Mouse (Mus musculus) myocyte (in vitro differentiated cells): ENCODE measurements around the gene Prdm13. TPM values are rescaled to one million over a fixed set of nuclear protein-coding genes. Genes with fewer than 3 reads are reported as not detected.

ENCODE experiments used
- H3K27me3 ChIP-seq: one replicate; pipeline ENCODE4 v1.6.1; 2011; ENCODE audit not compliant: control insufficient read depth, insufficient read depth, insufficient read length
- H3K36me3 ChIP-seq: one replicate; pipeline ENCODE4 v1.6.1; 2011; ENCODE audit not compliant: control insufficient read depth, insufficient read depth
- H3K4me2 ChIP-seq: one replicate; pipeline ENCODE4 v1.6.1; 2011; ENCODE audit warnings: low read depth, control low read depth
- H3K4me3 ChIP-seq: one replicate; pipeline ENCODE4 v1.5.1; 2011; ENCODE audit warnings: mild to moderate bottlenecking, control low read depth, moderate library complexity
- H3K79me2 ChIP-seq: one replicate; pipeline ENCODE4 v1.6.1; 2011; ENCODE audit not compliant: control insufficient read depth, insufficient read depth
- H3ac ChIP-seq: one replicate; pipeline ENCODE4 v1.6.1; 2011; ENCODE audit not compliant: control insufficient read depth, insufficient read length
- CEBPB ChIP-seq: IDR thresholded peaks from 2 replicates; pipeline ENCODE4 v1.6.1; 2011; ENCODE audit warnings: mild to moderate bottlenecking, moderate library complexity; ENCODE audit not compliant: poor library complexity, insufficient read depth, severe bottlenecking
- E2F4 ChIP-seq: IDR thresholded peaks from one replicate; pipeline ENCODE4 v1.6.1; 2011; ENCODE audit warnings: mild to moderate bottlenecking, control low read depth, moderate library complexity; ENCODE audit not compliant: insufficient read depth
- MAX ChIP-seq: IDR thresholded peaks from one replicate; pipeline ENCODE4 v1.6.1; 2011; ENCODE audit warnings: low read depth, mild to moderate bottlenecking, control low read depth
- MYOD1 ChIP-seq, 3 experiments: IDR thresholded peaks; one replicate each; pipeline ENCODE4 v1.6.1; 2011; ENCODE audit warnings: control low read depth in 2 of 3, low read depth in 2 of 3, mild to moderate bottlenecking in 2 of 3, moderate library complexity in 1 of 3; ENCODE audit not compliant: insufficient read length in 2 of 3, control insufficient read depth in 1 of 3
- MYOG ChIP-seq, 3 experiments: IDR thresholded peaks; one replicate each; pipeline ENCODE4 v1.6.1; 2011; ENCODE audit warnings: control low read depth in 2 of 3, low read depth in 2 of 3, mild to moderate bottlenecking in 2 of 3; ENCODE audit not compliant: insufficient read length in 2 of 3, control insufficient read depth in 1 of 3, insufficient read depth in 1 of 3
- POLR2A ChIP-seq: IDR thresholded peaks from one replicate; pipeline ENCODE4 v1.6.1; 2011; ENCODE audit warnings: low read depth, mild to moderate bottlenecking, control low read depth, moderate library complexity; ENCODE audit not compliant: insufficient read length
- POLR2AphosphoS2 ChIP-seq: IDR thresholded peaks from one replicate; pipeline ENCODE4 v1.6.1; 2011; ENCODE audit warnings: low read depth, control low read depth; ENCODE audit not compliant: insufficient read length
- REST ChIP-seq: IDR thresholded peaks from one replicate; pipeline ENCODE4 v1.6.1; 2011; ENCODE audit warnings: mild to moderate bottlenecking, control low read depth, moderate library complexity; ENCODE audit not compliant: insufficient read depth, insufficient read length
- SRF ChIP-seq: IDR thresholded peaks from one replicate; pipeline ENCODE4 v1.6.1; 2011; ENCODE audit warnings: low read depth; ENCODE audit not compliant: control insufficient read depth, insufficient read length
- TCF12 ChIP-seq: IDR thresholded peaks from one replicate; pipeline ENCODE4 v1.6.1; 2011; ENCODE audit warnings: mild to moderate bottlenecking, control low read depth; ENCODE audit not compliant: poor library complexity, insufficient read depth, severe bottlenecking
- TCF3 ChIP-seq: IDR thresholded peaks from one replicate; pipeline ENCODE4 v1.6.1; 2011; ENCODE audit warnings: low read depth, control low read depth; ENCODE audit not compliant: insufficient read length
- USF1 ChIP-seq: IDR thresholded peaks from one replicate; pipeline ENCODE4 v1.6.1; 2011; ENCODE audit warnings: low read depth, mild to moderate bottlenecking, control low read depth, moderate library complexity
- polyA plus RNA-seq: library from polyadenylated mRNA; unstranded; fragments of >200 nt; fragmentation: generic; extraction: Trizol; gene quantifications from one replicate; pipeline ENCODE4 v1.2.1, GENCODE M21; 2012; ENCODE audit warnings: missing spikeins

Gene Prdm13
- polyA plus RNA-seq, 1 experiment, result not detected

DNA sequence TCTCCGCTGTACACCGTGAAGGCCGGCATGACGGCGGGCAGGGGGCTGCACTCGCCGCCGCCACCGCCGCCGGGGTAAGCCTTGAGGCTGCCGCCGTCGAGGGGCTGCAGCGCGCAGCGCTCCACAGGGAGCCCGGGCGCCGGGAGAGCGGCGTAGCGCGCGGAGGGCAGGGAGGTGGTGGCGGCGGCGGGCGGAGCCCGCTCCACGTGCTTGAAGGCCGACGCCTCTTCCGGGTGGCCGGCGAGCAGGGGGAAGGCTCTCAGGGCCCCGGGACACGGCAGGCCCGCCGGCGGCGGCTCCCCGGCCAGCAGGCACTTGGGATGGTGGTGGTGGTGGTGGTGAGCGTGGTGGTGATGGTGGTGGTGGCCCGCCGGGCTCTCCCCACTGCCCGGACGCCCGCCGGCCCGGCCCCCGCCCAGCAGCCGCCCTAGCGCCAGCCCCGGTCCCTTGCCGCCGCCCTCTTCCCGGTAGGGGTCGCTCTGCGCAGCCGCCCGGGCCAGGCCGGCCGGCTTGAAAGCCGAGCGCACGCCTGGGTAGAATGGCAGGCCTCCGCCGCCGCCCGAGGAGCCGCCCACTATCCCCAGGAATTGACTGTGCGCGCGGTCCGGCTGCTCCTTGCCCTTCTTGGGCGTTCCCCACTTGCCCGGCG lies 6.7 kb downstream of the Prdm13 start:
- H3K4me2 ChIP-seq, result no peak overlapping the region
- TF ChIP-seq REST (no peak), MYOG (IDR thresholded peaks at IDR 0.05; ENCODE audit: control insufficient read depth in 1 of 3, insufficient read depth in 1 of 3, insufficient read length in 2 of 3, low read depth in 2 of 3) (no peak), MAX (no peak), TCF3 (no peak), E2F4 (no peak), USF1 (no peak), SRF (no peak), POLR2A (no peak), POLR2AphosphoS2 (no peak), MYOD1 (IDR thresholded peaks at IDR 0.05; ENCODE audit: control insufficient read depth in 1 of 3, insufficient read length in 2 of 3, low read depth in 2 of 3) (no peak), TCF12 (no peak), CEBPB (no peak)
- no peak overlapping the region for H3K4me3 ChIP-seq
- peaks cover 45% of the 10 kb centered on the region for H3K27me3 ChIP-seq
- no peaks in the 10 kb centered on the region for H3K79me2 ChIP-seq
- no peaks in the 10 kb centered on the region for H3K36me3 ChIP-seq
- H3ac ChIP-seq, result no peak overlapping the region

DNA sequence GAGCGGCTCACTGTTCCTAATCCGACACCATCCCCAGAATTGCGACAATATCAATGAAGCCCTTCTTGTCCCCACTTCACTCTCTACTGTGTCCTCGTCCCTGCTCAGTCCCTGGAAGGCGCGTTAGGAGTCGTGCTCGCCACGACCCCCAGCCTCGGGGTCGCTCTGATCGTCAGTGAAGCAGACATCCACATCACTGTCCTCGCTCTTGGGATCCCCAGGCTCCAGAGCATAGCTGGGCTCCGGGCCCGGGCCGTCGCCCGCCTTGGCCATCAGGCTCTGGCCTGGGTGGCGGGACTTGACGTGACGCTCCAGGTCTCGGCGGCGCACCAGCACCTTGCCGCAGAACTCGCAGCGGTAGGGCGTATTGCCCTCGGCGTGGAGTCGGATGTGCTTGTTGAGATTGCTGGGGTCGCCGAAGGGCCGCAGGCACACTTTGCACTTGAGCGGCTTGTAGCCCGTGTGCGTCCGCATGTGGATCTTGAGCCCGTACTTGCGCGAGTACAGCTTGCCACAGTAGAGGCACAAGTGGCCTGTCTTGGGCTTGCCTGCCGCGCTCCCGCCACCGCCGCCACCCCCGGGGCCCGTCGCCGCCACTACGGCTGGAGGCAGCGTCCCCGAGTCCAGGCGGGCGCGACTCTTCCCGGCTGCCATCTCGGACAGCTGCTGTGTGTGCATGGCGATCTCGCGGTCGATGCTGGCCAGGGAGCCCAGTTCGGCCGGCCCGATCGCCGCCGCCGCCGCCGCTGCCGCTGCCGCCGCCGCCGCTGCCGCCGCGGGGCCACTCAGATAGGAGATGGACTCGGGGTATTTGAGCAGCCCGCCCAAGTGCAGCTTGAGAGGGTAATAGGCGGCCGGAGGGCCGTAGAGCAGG lies 7.4 kb downstream of the Prdm13 start:
- H3K36me3 ChIP-seq, result no peaks in the 10 kb centered on the region
- peaks cover 42% of the 10 kb centered on the region for H3K27me3 ChIP-seq
- H3K4me3 ChIP-seq, result no peak overlapping the region
- H3ac ChIP-seq, result no peak overlapping the region
- TF ChIP-seq TCF3 (no peak), E2F4 (no peak), MYOD1 (IDR thresholded peaks at IDR 0.05; ENCODE audit: control insufficient read depth in 1 of 3, insufficient read length in 2 of 3, low read depth in 2 of 3) (no peak), MAX (no peak)
- no peaks in the 10 kb centered on the region for H3K79me2 ChIP-seq
- H3K4me2 ChIP-seq, result no peak overlapping the region

DNA sequence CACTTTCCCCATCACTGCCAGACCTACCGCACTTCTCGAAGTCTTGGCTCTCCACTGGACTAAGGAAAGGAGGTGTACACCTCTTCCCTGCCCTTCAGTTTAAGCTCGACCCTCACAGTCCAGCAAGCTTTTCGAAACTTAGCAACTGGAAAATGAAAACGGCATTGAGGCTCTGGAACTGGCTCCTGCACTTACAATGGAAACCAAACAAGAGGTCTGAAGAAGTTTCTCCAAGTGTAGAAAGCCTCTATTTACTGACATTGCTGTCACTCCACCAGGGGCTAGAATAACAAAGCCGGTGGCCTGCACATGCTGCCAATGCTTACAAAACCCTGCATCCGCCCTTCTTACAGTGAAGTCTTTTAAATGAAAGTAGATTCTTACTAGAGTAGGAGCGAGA lies 11.1 kb downstream of the Prdm13 start:
- TF ChIP-seq POLR2A (no peak), MYOD1 (IDR thresholded peaks at IDR 0.05; ENCODE audit: control insufficient read depth in 1 of 3, insufficient read length in 2 of 3, low read depth in 2 of 3) (no peak), REST (no peak), E2F4 (no peak), MYOG (IDR thresholded peaks at IDR 0.05; ENCODE audit: control insufficient read depth in 1 of 3, insufficient read depth in 1 of 3, insufficient read length in 2 of 3, low read depth in 2 of 3) (no peak), TCF12 (no peak), SRF (no peak), MAX (no peak), POLR2AphosphoS2 (no peak), CEBPB (no peak), TCF3 (no peak), USF1 (no peak)
- Histone ChIP-seq H3K4me2 (no peak overlapping the region), H3K36me3 (no peaks in the 10 kb centered on the region), H3K79me2 (no peaks in the 10 kb centered on the region), H3K27me3 (peaks cover 31% of the 10 kb centered on the region), H3ac (no peak overlapping the region), H3K4me3 (no peak overlapping the region)

DNA sequence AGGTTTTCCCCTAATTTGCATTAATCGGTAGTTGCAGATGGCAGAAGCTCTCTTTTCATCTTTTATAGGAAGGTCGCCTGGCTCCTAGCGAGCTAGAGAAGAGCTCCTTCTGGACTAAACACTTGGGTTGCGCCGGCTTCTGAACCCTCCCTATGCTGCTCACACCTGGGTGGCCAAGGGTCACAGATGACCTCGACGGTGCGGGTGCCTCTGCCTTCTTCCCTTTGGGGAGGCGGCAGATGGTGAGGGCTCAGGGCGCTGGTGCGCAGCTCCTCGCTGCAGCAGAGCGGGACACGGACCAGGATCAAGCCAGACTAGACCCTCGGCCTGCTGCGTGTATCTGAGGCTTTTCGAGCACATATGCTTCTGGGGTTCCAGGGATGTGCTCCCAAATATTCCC lies 11.7 kb downstream of the Prdm13 start:
- Histone ChIP-seq H3K4me3 (no peak overlapping the region), H3ac (no peak overlapping the region), H3K79me2 (no peaks in the 10 kb centered on the region), H3K36me3 (no peaks in the 10 kb centered on the region), H3K27me3 (peaks cover 26% of the 10 kb centered on the region), H3K4me2 (no peak overlapping the region)
- TF ChIP-seq SRF, result no peak
- no peak for TF ChIP-seq E2F4
- TF ChIP-seq POLR2A, result no peak
- no peak for TF ChIP-seq TCF12
- no peak for TF ChIP-seq USF1

DNA sequence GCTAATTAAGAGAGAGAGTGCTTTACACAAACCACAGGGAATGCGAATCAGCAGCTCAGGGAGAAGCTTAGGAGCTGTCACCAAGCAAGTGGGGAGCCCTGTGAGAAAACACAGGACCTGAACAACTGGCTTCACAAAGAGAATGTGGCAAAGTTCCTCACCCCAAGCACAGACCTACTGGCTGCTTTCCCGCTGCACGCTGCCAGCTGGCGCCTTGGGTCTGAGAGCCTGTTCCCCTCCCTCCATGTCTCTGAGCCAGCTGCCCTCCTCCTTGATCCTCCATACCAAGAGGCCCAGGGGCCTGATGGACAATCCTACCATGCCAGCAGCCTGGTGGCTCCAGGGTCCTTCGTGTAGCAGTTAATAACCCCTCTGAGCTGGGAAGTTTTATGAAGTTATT lies 19.8 kb downstream of the Prdm13 start:
- no peak overlapping the region for H3ac ChIP-seq
- H3K79me2 ChIP-seq, result no peaks in the 10 kb centered on the region
- no peak overlapping the region for H3K4me2 ChIP-seq
- no peak overlapping the region for H3K4me3 ChIP-seq
- H3K36me3 ChIP-seq, result no peaks in the 10 kb centered on the region
- no peaks in the 10 kb centered on the region for H3K27me3 ChIP-seq
- TF ChIP-seq POLR2AphosphoS2 (no peak), SRF (no peak), REST (no peak), USF1 (no peak), POLR2A (no peak), TCF3 (no peak), MYOD1 (IDR thresholded peaks at IDR 0.05; ENCODE audit: control insufficient read depth in 1 of 3, insufficient read length in 2 of 3, low read depth in 2 of 3) (no peak), TCF12 (no peak), MAX (no peak), E2F4 (no peak), CEBPB (no peak), MYOG (IDR thresholded peaks at IDR 0.05; ENCODE audit: control insufficient read depth in 1 of 3, insufficient read depth in 1 of 3, insufficient read length in 2 of 3, low read depth in 2 of 3) (no peak)
